16 mouse cellular contexts compared by ENCODE assay signal in genomic region chr8:102945546-102945945, GRCm38 (mm10).
"Had no signal": no experiment of that assay in that cellular context is flagged by ENCODE, and none has a peak within 500 bp of the region (broad histone marks: within the 10 kb centered on the region; RNA-seq: fewer than 3 reads in every experiment).

No protein-coding gene starts in this region.

- H3K9ac ChIP-seq: limb, embryonic 12.5 days; liver, embryonic 13.5 days; liver, postnatal 0 days; lung, embryonic 15.5 days; midbrain, embryonic 15.5 days; neural tube, embryonic 12.5 days; stomach, embryonic 15.5 days had no signal

- H3K4me3 ChIP-seq: layer of hippocampus, adult 2 months; limb, embryonic 12.5 days; liver, embryonic 13.5 days; lung, embryonic 15.5 days; megakaryocyte, embryonic 14.5 days; midbrain, embryonic 15.5 days; neural tube, embryonic 12.5 days; stomach, embryonic 15.5 days had no signal

- H3K36me3 ChIP-seq: limb, embryonic 12.5 days; liver, embryonic 13.5 days; lung, embryonic 15.5 days; midbrain, embryonic 15.5 days; neural tube, embryonic 12.5 days; stomach, embryonic 15.5 days had no signal

- DNase-seq: kidney, postnatal 10 days; kidney, postnatal 4 days; liver; liver, embryonic 13.5 days; liver, postnatal 0 days; lung, postnatal 14 days; thymus, postnatal 4 days had no signal

- H3K9me3 ChIP-seq: liver, embryonic 13.5 days; lung, embryonic 15.5 days; midbrain, embryonic 15.5 days; neural tube, embryonic 12.5 days; stomach, embryonic 15.5 days had no signal

- H3K27me3 ChIP-seq: limb, embryonic 12.5 days; liver, embryonic 13.5 days; lung, embryonic 15.5 days; megakaryocyte, embryonic 14.5 days; midbrain, embryonic 15.5 days; neural tube, embryonic 12.5 days; stomach, embryonic 15.5 days had no signal

- H3K4me1 ChIP-seq: limb, embryonic 12.5 days; liver, embryonic 13.5 days; lung, embryonic 15.5 days; megakaryocyte, embryonic 14.5 days; midbrain, embryonic 15.5 days; neural tube, embryonic 12.5 days; stomach, embryonic 15.5 days had no signal

- H3K27ac ChIP-seq: layer of hippocampus, adult 2 months; limb, embryonic 12.5 days; liver, embryonic 13.5 days; lung, embryonic 15.5 days; macrophage; midbrain, embryonic 15.5 days; neural tube, embryonic 12.5 days; stomach, embryonic 15.5 days had no signal

- H3K4me2 ChIP-seq: limb, embryonic 12.5 days; liver, embryonic 13.5 days; lung, embryonic 15.5 days; midbrain, embryonic 11.5 days; midbrain, embryonic 15.5 days; neural tube, embryonic 12.5 days; stomach, embryonic 15.5 days had no signal

- ATAC-seq: liver, postnatal 0 days; midbrain, embryonic 15.5 days had no signal
